Mouse (Mus musculus) cerebellum, adult 18-20 months (tissue): ENCODE measurements around the gene Gak.

Source experiments
- DNase-seq, 2 experiments: peaks; one replicate each; pipeline ENCODE4 v3.0.0; 2021

Gak gene

GRCm38 (mm10) chr5:108581361-108581891, 48.1 kb downstream of the Gak start:
- DNase-seq = peak; percentile 70 to 76

- no peak for DNase-seq
These were observed 56.5 kb downstream of the Gak start for GRCm38 (mm10) chr5:108573054-108573453.

GRCm38 (mm10) chr5:108570991-108571390, 58.6 kb downstream of the Gak start:
- no peak for DNase-seq

GRCm38 (mm10) chr5:108567104-108567503, 62.5 kb downstream of the Gak start:
- DNase-seq = no peak

- no peak for DNase-seq
These were observed 63.0 kb downstream of the Gak start for GRCm38 (mm10) chr5:108566523-108566922.

- DNase-seq = no peak
These were observed 64.2 kb downstream of the Gak start for GRCm38 (mm10) chr5:108565381-108565780.

GRCm38 (mm10) chr5:108564346-108564745, 65.2 kb downstream of the Gak start:
- DNase-seq = no peak

GRCm38 (mm10) chr5:108562483-108562882, 67.1 kb downstream of the Gak start:
- no peak for DNase-seq

- no peak for DNase-seq
These were observed 72.6 kb downstream of the Gak start for GRCm38 (mm10) chr5:108556986-108557385.

- no peak for DNase-seq
These were observed 75.5 kb downstream of the Gak start for GRCm38 (mm10) chr5:108554041-108554440.

- peak in 1 of 2 experiments; percentile 39 for DNase-seq
These were observed 79.4 kb downstream of the Gak start for GRCm38 (mm10) chr5:108550207-108550594.

GRCm38 (mm10) chr5:108549489-108550206, 79.9 kb downstream of the Gak start, which contains the start of gene Cplx1:
Gene Cplx1 (minus strand): TSS chr5:108550024.
- DNase-seq = peak; percentile 80 to 91

- DNase-seq = peak in 1 of 2 experiments; percentile 19
These were observed 80.4 kb downstream of the Gak start for GRCm38 (mm10) chr5:108549137-108549488.

- DNase-seq = peak; percentile 33 to 45
These were observed 81.9 kb downstream of the Gak start for GRCm38 (mm10) chr5:108547636-108548035.

GRCm38 (mm10) chr5:108543516-108544291, 85.9 kb downstream of the Gak start:
- peak; percentile 37 to 42 for DNase-seq

GRCm38 (mm10) chr5:108534188-108534587, 95.4 kb downstream of the Gak start:
- no peak for DNase-seq

- no peak for DNase-seq
These were observed 107.0 kb downstream of the Gak start for GRCm38 (mm10) chr5:108522597-108522996.

GRCm38 (mm10) chr5:108521896-108522295, 107.7 kb downstream of the Gak start:
- DNase-seq = no peak

GRCm38 (mm10) chr5:108521016-108521415, 108.5 kb downstream of the Gak start:
- DNase-seq = no peak

- DNase-seq = peak in 1 of 2 experiments; percentile 25
These were observed 109.4 kb downstream of the Gak start for GRCm38 (mm10) chr5:108520153-108520552.
